Mouse (Mus musculus): Measurements from ENCODE around the gene Serpinb6b.

The Serpinb6b gene

DNA sequence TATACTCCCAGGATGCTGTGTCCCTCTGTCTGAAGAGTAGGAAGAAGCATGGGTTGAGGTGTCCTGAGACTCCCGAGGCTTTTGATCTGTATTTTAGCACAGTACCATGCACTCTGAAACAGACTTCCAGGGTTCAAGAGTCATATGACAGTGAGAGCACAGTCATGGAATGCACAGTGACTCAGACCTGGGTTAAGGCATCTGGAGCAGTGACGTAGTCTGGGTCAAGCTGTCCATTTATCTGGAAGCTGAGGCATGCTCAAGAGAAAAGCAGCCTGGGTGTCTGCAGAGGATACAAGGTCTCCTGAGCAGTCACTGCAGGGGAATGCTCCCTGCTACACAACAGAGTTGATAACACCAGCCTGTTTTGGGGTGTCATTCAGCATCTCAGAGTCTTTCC is 63.5 kb downstream of the Serpinb6b start:
- no peak for DNase-seq (ENCODE audit: extremely low spot score, low read depth, low spot score)
